Mouse (Mus musculus): ENCODE results near the gene Ifrd1. TPM values are rescaled to one million over a fixed set of nuclear protein-coding genes. Genes with fewer than 3 reads are reported as not detected.
"Not testable (repeated sequence)": the region's sequence is repeated elsewhere in the genome, so short reads cannot be mapped to it uniquely, and the experiment has no call there.

Ifrd1 gene
- polyA plus RNA-seq, 1 experiment from 2014 or later: 118 TPM

DNA sequence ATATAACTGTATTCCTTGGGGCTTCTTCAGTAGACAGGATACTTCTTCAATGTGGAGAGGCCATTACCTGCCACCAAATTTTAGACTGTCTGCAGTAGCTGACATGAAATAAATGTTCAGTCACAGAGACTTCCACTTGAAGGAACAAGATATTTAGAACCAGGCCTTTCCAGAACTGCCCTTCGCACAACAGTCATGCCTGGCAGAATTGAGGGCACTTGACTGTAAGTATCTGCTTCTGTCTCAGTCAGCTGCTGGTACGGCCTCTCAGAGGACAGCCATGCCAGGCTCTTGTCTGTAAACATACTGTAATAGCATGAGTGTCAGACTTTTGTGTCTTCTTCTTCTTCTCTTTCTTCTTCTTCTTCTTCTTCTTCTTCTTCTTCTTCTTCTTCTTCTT, 8.2 kb upstream of the Ifrd1 start:
- no peak overlapping the region for H3K9ac ChIP-seq
- WGBS: 91% methylated on average over 2 of the region's 2 CpGs
- no peak overlapping the region for H3K27ac ChIP-seq
- H3K4me3 ChIP-seq: no peak overlapping the region
- 0 out of 2 replicates have a peak, but pooled peaks cover 3% of the 10 kb centered on the region for H3K27me3 ChIP-seq
- H3K36me3 ChIP-seq: no peaks in the 10 kb centered on the region
- no peak for ATAC-seq (ENCODE audit: low FRiP score, low read depth)
- H3K4me2 ChIP-seq (replicated peaks): no peak overlapping the region
- H3K4me1 ChIP-seq: 0 out of 2 replicates have a peak, but pooled peaks cover 8% of the 10 kb centered on the region
- no peaks in the 10 kb centered on the region for H3K9me3 ChIP-seq

DNA sequence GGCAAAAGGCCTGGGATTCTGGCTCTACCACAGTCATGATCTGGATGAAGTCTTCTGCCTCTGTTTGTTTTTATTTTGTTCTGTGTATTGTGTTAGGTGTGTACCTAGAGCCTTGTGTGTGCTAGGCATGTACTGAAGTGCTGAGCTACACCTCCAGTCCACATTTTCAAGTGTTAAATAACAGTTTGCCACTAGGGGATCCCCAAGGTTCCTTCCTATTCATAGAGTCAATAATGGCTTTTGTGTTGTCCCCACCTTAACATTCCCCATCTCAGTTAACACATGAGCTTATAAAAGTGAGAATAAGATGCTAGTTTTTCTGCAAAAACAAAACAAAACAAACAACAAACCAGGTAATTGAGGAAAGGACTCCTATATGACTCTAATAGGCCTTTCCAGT, 7.7 kb upstream of the Ifrd1 start:
- Histone ChIP-seq H3K27ac (no peak overlapping the region), H3K4me1 (0 out of 2 replicates have a peak, but pooled peaks cover 8% of the 10 kb centered on the region), H3K36me3 (no peaks in the 10 kb centered on the region), H3K9me3 (no peaks in the 10 kb centered on the region), H3K4me2 (replicated peaks) (no peak overlapping the region), H3K27me3 (0 out of 2 replicates have a peak, but pooled peaks cover 3% of the 10 kb centered on the region), H3K4me3 (no peak overlapping the region), H3K9ac (no peak overlapping the region)
- ATAC-seq (ENCODE audit: low FRiP score, low read depth): no peak

DNA sequence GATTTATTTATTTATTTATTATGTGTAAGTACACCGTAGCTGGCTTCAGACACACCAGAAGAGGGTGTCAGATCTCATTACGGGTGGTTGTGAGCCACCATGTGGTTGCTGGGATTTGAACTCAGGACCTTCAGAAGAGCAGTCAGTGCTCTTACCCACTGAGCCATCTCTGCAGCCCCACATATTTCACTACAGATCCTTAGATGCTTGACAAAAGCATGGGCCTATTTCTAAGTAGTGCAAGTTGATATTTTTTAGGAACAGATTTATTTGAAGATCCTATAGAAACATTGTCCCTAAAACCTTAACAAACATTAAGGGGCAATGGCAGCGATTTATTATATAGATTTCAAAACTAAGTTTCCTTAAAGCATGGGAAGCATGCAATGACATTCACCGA, 7.0 kb upstream of the Ifrd1 start:
- not testable (repeated sequence) for H3K9me3 ChIP-seq; H3K27me3 ChIP-seq; H3K9ac ChIP-seq; H3K4me2 ChIP-seq (replicated peaks); H3K4me1 ChIP-seq; H3K4me3 ChIP-seq; ATAC-seq (ENCODE audit: low FRiP score, low read depth); H3K36me3 ChIP-seq; H3K27ac ChIP-seq
- WGBS: 87% methylated on average over 4 of the region's 4 CpGs

DNA sequence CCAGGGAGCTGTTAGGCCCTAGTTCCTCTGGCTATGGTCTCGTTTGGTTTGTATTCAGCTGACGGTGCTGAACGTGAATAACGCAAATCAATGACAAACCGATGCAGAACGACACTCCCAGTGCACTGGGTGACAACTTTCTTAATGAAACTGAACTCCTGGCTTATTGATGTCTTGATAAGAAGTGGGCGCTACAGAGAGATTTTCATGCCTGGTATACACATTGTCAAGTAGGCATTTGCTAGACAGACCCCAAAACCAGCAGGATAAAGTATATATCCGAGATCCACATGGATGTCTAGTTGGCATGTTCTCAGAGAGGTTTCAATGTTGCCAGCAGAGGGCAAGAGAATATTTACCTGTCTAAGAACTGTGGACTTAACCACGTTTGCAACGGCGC, 6.4 kb upstream of the Ifrd1 start:
- Histone ChIP-seq H3K27me3 (0 out of 2 replicates have a peak, but pooled peaks cover 3% of the 10 kb centered on the region), H3K4me3 (no peak overlapping the region), H3K36me3 (no peaks in the 10 kb centered on the region), H3K9me3 (no peaks in the 10 kb centered on the region), H3K27ac (no peak overlapping the region), H3K4me2 (replicated peaks) (no peak overlapping the region), H3K9ac (no peak overlapping the region), H3K4me1 (no peaks in the 10 kb centered on the region)
- no peak for ATAC-seq (ENCODE audit: low FRiP score, low read depth)
- WGBS: 83% methylated on average over 11 of the region's 11 CpGs

DNA sequence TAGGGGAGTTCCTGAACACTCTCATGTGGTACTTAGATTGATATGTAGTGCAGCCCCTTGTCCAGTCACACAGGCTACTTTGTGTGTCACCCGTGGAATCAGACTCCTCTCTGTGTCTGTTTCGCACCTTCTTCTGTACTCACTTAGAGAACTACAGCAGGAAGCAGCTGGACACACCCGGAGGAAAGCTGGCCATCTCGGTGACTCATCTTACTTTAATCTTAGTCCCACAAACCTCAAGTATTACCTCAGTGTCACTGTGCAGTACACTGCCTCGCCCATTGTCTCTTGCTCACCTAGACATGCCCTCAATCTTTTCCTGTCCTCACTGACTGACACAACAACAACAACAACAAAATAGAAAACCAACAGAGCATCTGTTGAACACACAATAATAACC, 4.9 kb upstream of the Ifrd1 start:
- no peak overlapping the region for H3K9ac ChIP-seq
- no peaks in the 10 kb centered on the region for H3K9me3 ChIP-seq
- ATAC-seq (ENCODE audit: low FRiP score, low read depth): no peak
- H3K4me3 ChIP-seq: no peak overlapping the region
- H3K4me1 ChIP-seq: peaks cover 7% of the 10 kb centered on the region
- H3K27ac ChIP-seq: no peak overlapping the region
- H3K4me2 ChIP-seq (replicated peaks): no peak overlapping the region
- H3K36me3 ChIP-seq: no peaks in the 10 kb centered on the region
- 87% methylated on average over 5 of the region's 5 CpGs for WGBS
- 0 out of 2 replicates have a peak, but pooled peaks cover 3% of the 10 kb centered on the region for H3K27me3 ChIP-seq

DNA sequence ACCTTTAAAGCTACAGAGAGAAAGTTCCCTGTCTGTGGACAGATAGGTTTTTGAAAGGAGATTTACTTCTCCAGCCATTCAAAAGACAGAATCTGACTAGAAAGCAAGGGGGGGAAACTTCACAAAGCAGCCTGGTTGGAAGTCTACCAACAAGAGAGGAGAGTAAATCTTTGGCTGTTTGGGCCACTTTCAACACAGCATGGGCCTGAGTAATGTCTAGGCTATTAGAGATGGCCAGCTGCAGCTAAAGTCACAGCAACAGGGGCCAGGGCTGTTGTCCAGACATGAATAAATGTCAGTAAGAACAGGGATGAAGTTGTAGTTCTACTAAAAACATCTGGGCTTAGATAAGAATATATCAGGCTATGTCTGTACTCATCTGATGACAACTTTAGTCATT, 2.0 kb upstream of the Ifrd1 start:
- Histone ChIP-seq H3K9ac (no peak overlapping the region), H3K9me3 (no peaks in the 10 kb centered on the region), H3K27me3 (no peaks in the 10 kb centered on the region), H3K27ac (no peak overlapping the region), H3K4me1 (peaks cover 17% of the 10 kb centered on the region), H3K36me3 (no peaks in the 10 kb centered on the region), H3K4me3 (no peak overlapping the region), H3K4me2 (replicated peaks) (no peak overlapping the region)
- no peak for ATAC-seq (ENCODE audit: low FRiP score, low read depth)

DNA sequence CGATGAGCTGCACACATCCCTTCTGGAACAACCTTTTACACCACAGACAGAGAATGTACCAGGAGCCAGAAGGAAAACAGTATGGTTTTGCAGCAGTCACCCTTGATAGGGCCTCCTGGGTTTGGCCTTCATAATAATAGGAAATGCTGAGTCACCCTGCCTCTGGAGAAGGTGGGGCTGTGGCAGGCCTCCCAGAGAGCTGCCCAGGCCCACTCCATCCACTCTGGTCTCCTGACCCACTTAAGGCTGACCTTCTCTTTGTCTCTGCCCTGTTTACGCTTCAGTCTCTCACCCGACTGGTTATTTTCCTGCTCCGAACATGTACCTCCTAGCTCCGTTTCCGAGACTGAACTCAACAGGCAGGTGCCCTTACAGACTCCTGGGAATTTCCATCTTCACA, 328 bp downstream of the Ifrd1 start:
- no peaks in the 10 kb centered on the region for H3K36me3 ChIP-seq
- peaks cover 17% of the 10 kb centered on the region for H3K4me1 ChIP-seq
- no peak overlapping the region for H3K4me2 ChIP-seq (replicated peaks)
- ATAC-seq (ENCODE audit: low FRiP score, low read depth): peak; percentile 32
- WGBS: 79% methylated on average over 6 of the region's 6 CpGs
- H3K9ac ChIP-seq: no peak overlapping the region
- H3K4me3 ChIP-seq: no peak overlapping the region
- no peaks in the 10 kb centered on the region for H3K27me3 ChIP-seq
- no peaks in the 10 kb centered on the region for H3K9me3 ChIP-seq
- H3K27ac ChIP-seq: no peak overlapping the region

DNA sequence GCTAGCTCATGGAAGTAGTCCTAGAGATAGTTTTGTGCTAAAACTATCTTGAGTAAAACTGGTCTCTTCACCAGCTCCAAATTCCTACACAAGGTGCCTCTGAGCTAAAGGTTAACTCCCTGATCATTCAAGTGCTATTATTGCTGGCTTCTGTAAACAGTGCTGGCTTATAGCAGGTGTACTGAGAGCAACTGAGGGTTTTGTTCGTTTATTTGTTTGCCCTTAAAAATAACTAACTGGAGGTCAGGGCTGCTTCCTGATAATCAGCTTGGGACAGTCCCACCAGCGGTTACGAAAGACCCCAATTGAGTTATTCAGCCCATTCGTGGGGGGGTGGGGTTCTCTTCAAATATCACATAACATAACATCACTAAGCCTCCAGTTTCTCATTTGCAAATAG, 920 bp downstream of the Ifrd1 start:
- no peak overlapping the region for H3K27ac ChIP-seq
- no peak overlapping the region for H3K9ac ChIP-seq
- ATAC-seq (ENCODE audit: low FRiP score, low read depth): no peak
- no peaks in the 10 kb centered on the region for H3K36me3 ChIP-seq
- H3K27me3 ChIP-seq: no peaks in the 10 kb centered on the region
- no peak overlapping the region for H3K4me2 ChIP-seq (replicated peaks)
- no peaks in the 10 kb centered on the region for H3K9me3 ChIP-seq
- H3K4me1 ChIP-seq: peaks cover 17% of the 10 kb centered on the region
- no peak overlapping the region for H3K4me3 ChIP-seq
- WGBS: 61% methylated on average over 4 of the region's 4 CpGs

DNA sequence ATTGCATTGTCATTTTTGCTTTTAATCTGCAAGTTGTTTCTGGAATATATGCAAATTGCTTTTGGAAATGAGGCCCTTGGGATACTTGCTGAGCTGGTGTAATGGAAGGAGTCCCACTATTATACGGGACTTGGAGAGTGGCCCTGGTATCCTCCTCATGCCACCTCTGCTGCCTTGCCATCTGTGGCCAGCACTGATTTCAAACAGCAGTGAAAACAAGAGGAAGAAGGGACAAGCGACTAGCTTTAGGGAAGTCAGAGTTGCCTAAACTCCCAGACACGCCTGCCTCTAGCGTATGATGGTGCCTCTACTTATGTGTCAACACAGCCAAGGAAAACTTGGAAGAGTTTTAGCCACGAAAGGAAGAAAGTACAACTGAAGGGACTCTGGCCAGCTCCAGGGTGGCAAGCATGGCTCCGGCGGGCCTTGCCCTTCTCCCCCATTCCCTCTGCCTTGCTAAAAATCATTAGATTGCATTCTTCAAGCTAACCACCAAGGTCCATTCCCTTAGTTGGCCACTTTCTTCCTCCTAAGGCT, 2.8 kb downstream of the Ifrd1 start:
- ATAC-seq (ENCODE audit: low FRiP score, low read depth): no peak
- WGBS: 86% methylated on average over 7 of the region's 7 CpGs

DNA sequence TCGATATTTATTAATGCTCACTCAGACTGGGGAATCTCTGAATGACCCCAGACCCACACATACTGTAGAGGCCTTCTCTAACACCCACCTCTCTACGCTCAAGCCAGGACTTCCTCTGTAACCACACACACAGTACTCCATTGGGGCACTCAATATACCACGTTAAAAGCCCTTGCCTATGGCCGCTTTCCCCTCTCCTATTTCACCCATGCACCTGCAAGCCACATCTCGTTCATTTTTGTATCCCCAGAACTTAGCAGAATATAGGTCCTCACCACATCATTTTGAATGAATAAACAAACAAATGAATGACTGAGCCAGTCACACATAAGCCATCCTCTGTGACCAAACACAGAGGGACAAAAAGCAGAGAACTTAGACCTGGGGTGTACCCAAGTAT, 3.4 kb downstream of the Ifrd1 start:
- Histone ChIP-seq H3K4me3 (no peak overlapping the region), H3K27ac (no peak overlapping the region), H3K27me3 (no peaks in the 10 kb centered on the region), H3K4me1 (peaks cover 20% of the 10 kb centered on the region), H3K9ac (no peak overlapping the region), H3K4me2 (replicated peaks) (no peak overlapping the region), H3K36me3 (no peaks in the 10 kb centered on the region), H3K9me3 (no peaks in the 10 kb centered on the region)
- WGBS: 86% methylated on average over 5 of the region's 5 CpGs
- ATAC-seq (ENCODE audit: low FRiP score, low read depth): no peak

More for the DNA sequence above, 2.8 kb downstream of the Ifrd1 start:
- H3K27ac ChIP-seq: no peak overlapping the region
- no peaks in the 10 kb centered on the region for H3K9me3 ChIP-seq
- no peak overlapping the region for H3K9ac ChIP-seq
- no peak overlapping the region for H3K4me3 ChIP-seq
- H3K4me2 ChIP-seq (replicated peaks): no peak overlapping the region
- H3K36me3 ChIP-seq: no peaks in the 10 kb centered on the region
- peaks cover 20% of the 10 kb centered on the region for H3K4me1 ChIP-seq
- H3K27me3 ChIP-seq: no peaks in the 10 kb centered on the region

DNA sequence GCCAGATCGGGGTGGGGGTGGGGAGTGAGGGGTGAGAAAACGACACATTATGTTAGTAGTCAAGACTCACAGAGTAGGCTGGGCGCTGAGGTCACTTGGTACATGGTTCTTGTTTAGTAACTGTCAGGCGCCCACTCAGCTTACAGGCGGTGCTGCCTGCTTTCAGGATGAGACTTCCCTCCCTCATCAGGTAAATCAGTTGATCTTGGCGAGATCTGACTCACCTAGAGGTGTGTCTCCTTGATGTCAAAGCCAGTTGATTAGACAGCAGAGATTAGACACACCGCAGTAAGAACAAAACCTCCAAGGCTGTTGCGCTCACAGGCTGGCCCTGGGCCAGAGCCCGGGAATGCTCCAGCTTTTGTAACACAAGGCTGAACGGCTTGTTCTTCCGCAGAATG, 4.5 kb downstream of the Ifrd1 start:
- H3K4me1 ChIP-seq: peaks cover 17% of the 10 kb centered on the region
- H3K4me3 ChIP-seq: no peak overlapping the region
- no peak overlapping the region for H3K4me2 ChIP-seq (replicated peaks)
- H3K36me3 ChIP-seq: no peaks in the 10 kb centered on the region
- no peak for ATAC-seq (ENCODE audit: low FRiP score, low read depth)
- no peak overlapping the region for H3K9ac ChIP-seq
- H3K27me3 ChIP-seq: no peaks in the 10 kb centered on the region
- no peak overlapping the region for H3K27ac ChIP-seq
- no peaks in the 10 kb centered on the region for H3K9me3 ChIP-seq
- WGBS: 61% methylated on average over 11 of the region's 11 CpGs

DNA sequence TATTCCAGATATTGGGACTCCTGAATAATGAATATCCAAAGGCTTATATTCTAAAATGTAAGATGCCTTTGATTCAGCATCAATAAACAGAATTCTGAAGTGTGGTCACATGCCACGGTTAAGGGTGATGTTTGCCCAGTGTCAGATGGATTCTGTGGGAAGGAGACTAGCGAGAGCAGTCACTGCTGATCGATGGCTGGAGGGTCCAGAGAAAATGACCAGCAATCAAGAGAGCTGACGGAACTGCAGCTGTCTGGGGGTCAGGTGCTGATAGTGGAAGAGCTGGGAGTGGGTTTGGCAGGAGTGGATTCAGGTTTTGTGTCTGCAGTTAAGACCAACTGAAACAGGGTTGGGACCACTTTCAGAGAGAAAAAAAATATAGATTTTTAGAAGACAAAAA, 5.1 kb downstream of the Ifrd1 start:
- H3K4me1 ChIP-seq: peaks cover 12% of the 10 kb centered on the region
- no peak for ATAC-seq (ENCODE audit: low FRiP score, low read depth)
- no peaks in the 10 kb centered on the region for H3K36me3 ChIP-seq
- no peak overlapping the region for H3K27ac ChIP-seq
- no peaks in the 10 kb centered on the region for H3K27me3 ChIP-seq
- no peak overlapping the region for H3K4me2 ChIP-seq (replicated peaks)
- H3K9me3 ChIP-seq: no peaks in the 10 kb centered on the region
- H3K4me3 ChIP-seq: no peak overlapping the region
- 70% methylated on average over 4 of the region's 4 CpGs for WGBS
- H3K9ac ChIP-seq: no peak overlapping the region

DNA sequence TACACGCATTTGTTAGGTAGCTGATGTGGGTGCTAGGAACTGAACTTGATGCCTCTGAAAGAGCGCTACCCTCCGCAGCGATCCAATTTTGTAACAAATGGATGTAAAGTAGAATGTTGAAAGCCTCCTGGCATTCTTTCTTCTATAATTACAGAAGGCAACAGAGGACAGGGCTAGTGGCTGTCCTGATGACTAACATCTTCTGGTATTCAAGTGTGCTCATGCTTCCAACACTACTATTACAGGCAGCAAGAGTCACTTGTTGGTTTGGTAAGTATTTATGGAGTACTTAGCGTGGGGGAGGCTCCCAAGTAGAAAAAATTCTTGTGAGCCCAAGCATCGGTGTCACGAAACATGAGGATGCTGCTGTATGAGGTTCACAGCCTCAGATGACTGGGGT, 9.1 kb downstream of the Ifrd1 start:
- no peak overlapping the region for H3K27ac ChIP-seq
- H3K27me3 ChIP-seq: no peaks in the 10 kb centered on the region
- no peaks in the 10 kb centered on the region for H3K36me3 ChIP-seq
- H3K4me3 ChIP-seq: no peak overlapping the region
- H3K4me2 ChIP-seq (replicated peaks): no peak overlapping the region
- no peak overlapping the region for H3K9ac ChIP-seq
- ATAC-seq (ENCODE audit: low FRiP score, low read depth): no peak
- no peaks in the 10 kb centered on the region for H3K9me3 ChIP-seq
- H3K4me1 ChIP-seq: peaks cover 2% of the 10 kb centered on the region; the same call in 1 of the 2 replicates
- 92% methylated on average over 7 of the region's 7 CpGs for WGBS
